Mouse (Mus musculus) megakaryocyte, embryonic 14.5 days (primary cell): Measurements from ENCODE around the gene Ermap.

Source experiments
- FLI1 ChIP-seq: IDR thresholded peaks from 2 replicates; pipeline ENCODE4 v1.6.1; 2012; ENCODE audit warnings: low read length, inconsistent platforms, mixed read lengths
- GATA1 ChIP-seq: IDR thresholded peaks from 3 replicates; pipeline ENCODE4 v1.6.1; 2012; ENCODE audit warnings: mixed read lengths, low read length, inconsistent platforms, borderline replicate concordance

- TF ChIP-seq GATA1, result no peak
- no peak for TF ChIP-seq FLI1
Measured at GRCm38 (mm10) chr4:119189864-119190263, at the start of gene Ermap.
